ENCODE assay signal across 8 mouse cellular contexts in genomic region chr1:132968659-132969058, GRCm38 (mm10).
DNase-seq lines count a peak whose midpoint lies in the region; ATAC-seq and TF ChIP-seq lines count a peak whose summit lies in the region.
"Had no signal": no experiment of that assay in that cellular context is flagged by ENCODE, and none has a peak within 500 bp of the region (broad histone marks: within the 10 kb centered on the region; RNA-seq: fewer than 3 reads in every experiment).

No protein-coding gene starts in this region.

- H3K36me3 ChIP-seq in liver, embryonic 12.5 days: no peaks in the 10 kb centered on the region
- no peaks in the 10 kb centered on the region for H3K36me3 ChIP-seq in liver, embryonic 14.5 days (replicated peaks; ENCODE audit: control insufficient read depth, insufficient read depth, low read depth)
- H3K36me3 ChIP-seq: midbrain, embryonic 12.5 days had no signal

- 16% methylated on average over 6 of the region's 6 CpGs for WGBS in liver, embryonic 12.5 days (ENCODE audit: insufficient replicate concordance)
- WGBS in liver, embryonic 14.5 days (ENCODE audit: insufficient replicate concordance): 15% methylated on average over 6 of the region's 6 CpGs

- peak; percentile 89 for TF ChIP-seq CTCF in liver, embryonic 14.5 days (IDR thresholded peaks at IDR 0.05; ENCODE audit: low read depth)

- no peak overlapping the region for H3K4me2 ChIP-seq in liver, embryonic 12.5 days
- H3K4me2 ChIP-seq in liver, embryonic 14.5 days (ENCODE audit: low read depth): no peak overlapping the region
- H3K4me2 ChIP-seq: midbrain, embryonic 12.5 days had no signal

- H3K27me3 ChIP-seq in liver, embryonic 12.5 days (replicated peaks): peaks cover 4% of the 10 kb centered on the region; the same call in 1 of the 2 replicates
- H3K27me3 ChIP-seq in liver, embryonic 14.5 days (ENCODE audit: control insufficient read depth, insufficient read depth, low read length): no peaks in the 10 kb centered on the region; the same call in 1 of the 2 replicates
- H3K27me3 ChIP-seq: midbrain, embryonic 12.5 days had no signal

- H3K9me3 ChIP-seq in liver, embryonic 12.5 days (replicated peaks): no peaks in the 10 kb centered on the region
- H3K9me3 ChIP-seq in liver, embryonic 14.5 days (ENCODE audit: control insufficient read depth, low read length): no peaks in the 10 kb centered on the region
- H3K9me3 ChIP-seq: midbrain, embryonic 12.5 days had no signal

- H3K9ac ChIP-seq in liver, embryonic 12.5 days: no peak overlapping the region
- no peak overlapping the region for H3K9ac ChIP-seq in liver, embryonic 14.5 days (replicated peaks)
- H3K9ac ChIP-seq: midbrain, embryonic 12.5 days had no signal

- no peak for TF ChIP-seq EP300 in liver, embryonic 14.5 days (IDR thresholded peaks at IDR 0.05; ENCODE audit: low read depth)

- H3K27ac ChIP-seq in liver, embryonic 12.5 days: no peak overlapping the region
- no peak overlapping the region for H3K27ac ChIP-seq in liver, embryonic 14.5 days
- H3K27ac ChIP-seq: midbrain, embryonic 12.5 days had no signal

- ATAC-seq in liver, embryonic 12.5 days: no peak
- no peak for ATAC-seq in liver, embryonic 14.5 days (ENCODE audit: insufficient read depth)

- no peaks in the 10 kb centered on the region for H3K4me1 ChIP-seq in liver, embryonic 12.5 days
- no peaks in the 10 kb centered on the region for H3K4me1 ChIP-seq in liver, embryonic 14.5 days (replicated peaks; ENCODE audit: control insufficient read depth in 2 of 2, insufficient read depth in 2 of 2, low read length in 1 of 2)
- H3K4me1 ChIP-seq: midbrain, embryonic 12.5 days had no signal

- peak; percentile 69 for DNase-seq in liver
- peak; percentile 73 for DNase-seq in NIH3T3 (ENCODE audit: low read depth)
- peak; percentile 50 for DNase-seq in c-Kit-positive CD71-negative TER-119-negative erythroid progenitor cells, embryonic 14.5 days (ENCODE audit: low read depth)
- DNase-seq in frontal cortex, postnatal 36 days (ENCODE audit: low spot score in 2 of 2): peak; percentile 44 to 46
- DNase-seq in liver, embryonic 14.5 days (ENCODE audit: low read depth in 3 of 3, low spot score in 3 of 3): peak; percentile 22 to 31 (median 26)
- DNase-seq in right cerebral cortex, postnatal 4 days: peak; percentile 74

- no peak overlapping the region for H3K4me3 ChIP-seq in liver, embryonic 12.5 days
- no peak overlapping the region for H3K4me3 ChIP-seq in liver, embryonic 14.5 days (ENCODE audit: insufficient read depth in 1 of 2, low read depth in 2 of 2, low read length in 2 of 2)
- H3K4me3 ChIP-seq: midbrain, embryonic 12.5 days had no signal
